Mouse (Mus musculus) limb, embryonic 10.5 days (tissue): ENCODE data around the gene Pmvk. TPM values are rescaled to one million over a fixed set of nuclear protein-coding genes. Genes with fewer than 3 reads are reported as not detected.
A peak's percentile ranks its signal among the peaks of the same experiment; 100 is the strongest.
"Not testable (repeated sequence)": the region's sequence is repeated elsewhere in the genome, so short reads cannot be mapped to it uniquely, and the experiment has no call there.

Source experiments
- DNase-seq: peaks from one replicate; pipeline ENCODE4 v3.0.0-alpha.2; 2017; ENCODE audit warnings: low spot score
- H3K27ac ChIP-seq: fragments of 300-500 bp; sonication (generic); 2 replicates; pipeline ENCODE4 v1.5.1; 2016; ENCODE audit warnings: mild to moderate bottlenecking
- H3K27me3 ChIP-seq: fragments of 300-500 bp; sonication (generic); 2 replicates; pipeline ENCODE4 v1.6.1; 2016; ENCODE audit warnings: low read depth, mild to moderate bottlenecking; ENCODE audit not compliant: poor library complexity, severe bottlenecking
- H3K36me3 ChIP-seq: fragments of 300-500 bp; sonication (generic); 2 replicates; pipeline ENCODE4 v1.6.1; 2016; ENCODE audit warnings: mild to moderate bottlenecking, moderate library complexity
- H3K4me1 ChIP-seq: fragments of 300-500 bp; sonication (generic); 2 replicates; pipeline ENCODE4 v1.6.1; 2016
- H3K4me3 ChIP-seq: fragments of 300-500 bp; sonication (generic); 2 replicates; pipeline ENCODE4 v1.5.1; 2016; ENCODE audit warnings: mild to moderate bottlenecking, moderate library complexity
- H3K9me3 ChIP-seq: fragments of 300-500 bp; sonication (generic); replicated peaks from 2 replicates; pipeline ENCODE4 v1.6.1; 2016; ENCODE audit warnings: mild to moderate bottlenecking
- WGBS: fragments of 180-500 bp; shearing (Covaris S2); methylation state at CpG from one replicate; pipeline ENCODE4 v1.1.7; 2016; 5-methylcytosine and 5-hydroxymethylcytosine counted together
- polyA plus RNA-seq: library from polyadenylated mRNA; unstranded; fragments of >200 nt; fragmentation: Nextera tagmentation; extraction: Ambion mirVana; gene quantifications from 2 replicates; pipeline ENCODE4 v1.2.1, GENCODE M21; 2016

Gene Pmvk
- polyA plus RNA-seq, 1 experiment from 2014 or later: 65.9 TPM

DNA sequence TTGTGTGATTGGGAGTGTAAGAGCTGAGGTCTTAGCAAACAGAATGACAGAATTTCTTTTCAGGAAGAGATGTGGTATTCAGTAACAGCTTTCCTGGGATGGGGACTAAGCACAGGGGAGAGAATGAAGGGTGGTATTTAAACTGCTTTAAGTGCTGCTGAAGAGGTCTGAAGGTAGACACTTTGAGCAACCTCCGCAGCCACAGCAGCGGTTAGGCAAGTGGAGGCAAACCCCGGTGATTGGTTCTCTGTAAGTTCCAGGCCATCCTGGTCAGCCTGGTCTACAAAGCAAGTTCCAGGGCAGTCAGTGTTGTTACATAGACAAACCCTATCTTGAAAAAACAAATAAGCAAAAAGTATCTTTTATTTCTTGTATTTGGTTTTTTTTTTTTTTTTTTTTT is 34.4 kb upstream of the Pmvk start:
- no peak for DNase-seq
- 22% methylated on average over 3 of the region's 3 CpGs for WGBS
- H3K4me1 ChIP-seq: peaks cover 50% of the 10 kb centered on the region

GRCm38 (mm10) chr3:89420421-89420820 is 33.9 kb upstream of the Pmvk start:
- peak overlapping the region; percentile 73 for H3K4me3 ChIP-seq
- H3K9me3 ChIP-seq: no peaks in the 10 kb centered on the region
- WGBS: 43% methylated on average over 2 of the region's 2 CpGs
- H3K36me3 ChIP-seq: peaks cover 46% of the 10 kb centered on the region
- DNase-seq: no peak
- H3K27me3 ChIP-seq: no peaks in the 10 kb centered on the region
- peak overlapping the region; percentile 87 for H3K27ac ChIP-seq
- peaks cover 50% of the 10 kb centered on the region for H3K4me1 ChIP-seq

More for the DNA sequence above, 34.4 kb upstream of the Pmvk start:
- Histone ChIP-seq H3K4me3 (peak overlapping the region; percentile 73), H3K27ac (peak overlapping the region; percentile 88), H3K27me3 (no peaks in the 10 kb centered on the region), H3K9me3 (no peaks in the 10 kb centered on the region), H3K36me3 (peaks cover 46% of the 10 kb centered on the region)

- WGBS: 3% methylated on average over 11 of the region's 11 CpGs
- no peaks in the 10 kb centered on the region for H3K27me3 ChIP-seq
- H3K4me3 ChIP-seq: peak overlapping the region; percentile 55
These were observed 33.2 kb upstream of the Pmvk start for GRCm38 (mm10) chr3:89421002-89421774.

GRCm38 (mm10) chr3:89421810-89422473 is 32.4 kb upstream of the Pmvk start:
- H3K9me3 ChIP-seq: no peaks in the 10 kb centered on the region
- peak; percentile 38 for DNase-seq
- H3K36me3 ChIP-seq: peaks cover 47% of the 10 kb centered on the region
- H3K4me3 ChIP-seq: peak overlapping the region; percentile 55
- no peaks in the 10 kb centered on the region for H3K27me3 ChIP-seq
- H3K4me1 ChIP-seq: peaks cover 44% of the 10 kb centered on the region
- WGBS: 7% methylated on average over 22 of the region's 22 CpGs
- H3K27ac ChIP-seq: peak overlapping the region; percentile 87

More at GRCm38 (mm10) chr3:89421002-89421774, 33.2 kb upstream of the Pmvk start:
- Histone ChIP-seq H3K4me1 (peaks cover 50% of the 10 kb centered on the region), H3K36me3 (peaks cover 46% of the 10 kb centered on the region), H3K27ac (peak overlapping the region; percentile 87), H3K9me3 (no peaks in the 10 kb centered on the region)
- DNase-seq: peak; percentile 68

DNA sequence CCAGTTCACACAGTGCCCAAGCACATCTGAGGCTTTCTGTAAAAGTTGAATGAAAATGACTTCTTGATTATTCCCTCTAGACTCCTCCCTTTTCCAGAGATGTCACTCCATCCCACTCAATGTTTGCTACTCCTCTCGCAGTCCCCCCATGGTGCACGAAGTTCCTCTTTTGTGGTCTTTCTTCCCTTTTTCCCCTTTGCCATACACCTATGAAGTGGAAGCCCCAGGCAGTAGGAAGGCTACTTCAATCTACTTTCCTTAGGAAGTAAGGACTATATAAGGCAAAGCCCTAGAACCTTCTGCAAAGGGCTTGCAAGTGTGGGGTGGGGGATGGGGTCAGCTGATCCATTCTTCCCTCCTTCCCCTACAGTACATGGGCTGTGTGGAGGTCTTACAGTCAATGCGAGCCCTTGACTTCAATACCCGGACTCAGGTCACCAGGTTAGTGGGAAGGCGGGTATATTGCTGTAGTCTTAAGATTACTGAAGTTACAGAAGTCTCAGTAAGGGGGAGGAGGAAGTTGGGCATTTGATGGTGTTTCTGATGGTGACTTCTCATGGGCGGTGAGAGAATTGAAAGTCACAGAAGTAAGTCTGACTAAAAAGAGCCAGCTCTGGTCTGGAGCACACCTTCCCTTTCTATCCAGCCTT is 31.7 kb upstream of the Pmvk start:
- WGBS: 85% methylated on average over 6 of the region's 6 CpGs
- no peaks in the 10 kb centered on the region for H3K9me3 ChIP-seq
- H3K4me1 ChIP-seq: peaks cover 44% of the 10 kb centered on the region
- peak overlapping the region; percentile 87 for H3K27ac ChIP-seq
- peak overlapping the region; percentile 55 for H3K4me3 ChIP-seq
- H3K27me3 ChIP-seq: no peaks in the 10 kb centered on the region
- H3K36me3 ChIP-seq: peaks cover 54% of the 10 kb centered on the region
- DNase-seq: no peak

DNA sequence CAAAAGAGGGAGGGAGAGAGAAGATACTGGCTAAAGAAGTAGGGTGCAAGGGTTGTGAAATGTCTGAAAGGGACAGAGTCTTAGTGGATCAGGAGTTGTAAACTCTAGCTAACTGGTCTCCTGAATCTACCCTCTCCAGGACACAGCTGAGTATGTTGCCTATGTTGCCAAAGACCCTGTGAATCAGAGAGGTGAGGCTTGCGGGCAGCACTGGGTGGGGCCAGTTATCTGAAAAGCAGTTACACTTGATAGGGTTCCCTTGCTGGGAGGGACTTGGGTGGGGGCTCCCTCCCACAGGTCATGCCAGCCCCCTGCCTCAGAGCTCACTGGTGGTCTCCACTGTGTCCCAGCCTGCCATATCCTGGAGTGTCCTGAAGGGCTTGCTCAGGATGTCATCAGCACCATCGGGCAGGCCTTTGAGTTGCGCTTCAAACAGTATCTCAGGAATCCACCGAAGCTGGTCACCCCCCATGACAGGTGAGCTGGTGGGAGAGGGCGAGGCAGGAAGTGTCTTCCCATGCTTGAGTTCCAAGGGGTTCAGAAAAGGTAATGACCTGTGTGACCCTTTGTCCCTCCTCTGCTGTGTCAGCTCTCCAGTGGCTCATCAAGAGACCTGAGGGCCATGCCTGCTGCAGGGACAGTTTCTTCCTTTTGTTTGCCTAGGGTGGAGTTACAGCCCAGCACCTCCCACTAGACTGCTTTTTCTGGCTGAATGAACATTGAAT is 29.8 kb upstream of the Pmvk start:
- H3K9me3 ChIP-seq: no peaks in the 10 kb centered on the region
- H3K27ac ChIP-seq: no peak overlapping the region
- H3K36me3 ChIP-seq: peaks cover 67% of the 10 kb centered on the region
- DNase-seq: no peak
- 89% methylated on average over 5 of the region's 5 CpGs for WGBS
- H3K4me1 ChIP-seq: peaks cover 39% of the 10 kb centered on the region
- H3K4me3 ChIP-seq: no peak overlapping the region
- H3K27me3 ChIP-seq: no peaks in the 10 kb centered on the region

DNA sequence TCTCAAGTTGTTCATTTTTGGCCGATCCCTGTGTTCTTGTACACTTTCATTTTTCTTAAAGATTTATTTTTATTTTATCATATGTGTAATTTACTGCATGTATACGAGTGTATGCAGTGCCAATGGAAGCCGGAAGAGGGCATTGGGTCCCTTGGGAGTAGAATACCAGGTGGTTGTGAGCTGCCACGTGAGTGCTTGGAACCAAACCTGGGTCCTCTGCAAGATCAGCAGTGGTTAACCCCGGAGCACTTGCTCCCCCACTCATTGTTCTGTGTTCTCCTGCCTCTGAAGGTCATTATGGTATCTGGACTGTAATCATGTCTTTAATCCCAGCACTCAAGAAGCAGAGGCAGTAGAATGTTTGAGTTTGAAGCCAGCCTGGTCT is 29.2 kb upstream of the Pmvk start:
- WGBS: 89% methylated on average over 5 of the region's 5 CpGs
- H3K4me1 ChIP-seq: peaks cover 37% of the 10 kb centered on the region
- H3K4me3 ChIP-seq: no peak overlapping the region
- H3K9me3 ChIP-seq: no peaks in the 10 kb centered on the region
- DNase-seq: no peak
- peaks cover 67% of the 10 kb centered on the region for H3K36me3 ChIP-seq
- H3K27me3 ChIP-seq: no peaks in the 10 kb centered on the region
- no peak overlapping the region for H3K27ac ChIP-seq

- Histone ChIP-seq H3K27ac (no peak overlapping the region), H3K36me3 (peaks cover 67% of the 10 kb centered on the region), H3K4me3 (no peak overlapping the region), H3K4me1 (peaks cover 37% of the 10 kb centered on the region), H3K27me3 (no peaks in the 10 kb centered on the region), H3K9me3 (no peaks in the 10 kb centered on the region)
- DNase-seq: no peak
- 92% methylated on average over 4 of the region's 4 CpGs for WGBS
These were observed 28.5 kb upstream of the Pmvk start for GRCm38 (mm10) chr3:89425876-89426275.

DNA sequence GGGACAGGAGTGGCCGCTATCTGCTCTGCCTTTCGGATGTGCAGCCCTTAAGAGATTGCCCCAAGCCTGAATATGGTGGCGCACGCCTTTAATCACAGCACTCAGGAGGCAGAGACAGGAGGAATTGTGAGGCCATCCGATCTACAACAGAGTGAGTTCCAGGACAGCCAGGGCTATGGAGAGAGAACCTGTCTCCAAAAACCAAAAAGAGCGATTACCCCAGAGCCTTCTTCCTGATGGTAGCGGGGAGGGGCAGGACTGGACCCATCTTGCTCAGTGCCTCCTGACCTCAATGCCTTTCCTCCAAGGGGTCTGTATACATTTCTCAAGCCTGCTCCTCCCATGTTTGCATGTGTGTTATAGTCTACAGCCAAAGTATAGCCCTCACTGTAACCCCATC is 25.3 kb upstream of the Pmvk start:
- peaks cover 75% of the 10 kb centered on the region for H3K36me3 ChIP-seq
- not testable (repeated sequence) for DNase-seq, H3K27me3 ChIP-seq, H3K4me3 ChIP-seq, H3K9me3 ChIP-seq, H3K27ac ChIP-seq
- 91% methylated on average over 7 of the region's 7 CpGs for WGBS
- peaks cover 24% of the 10 kb centered on the region for H3K4me1 ChIP-seq

DNA sequence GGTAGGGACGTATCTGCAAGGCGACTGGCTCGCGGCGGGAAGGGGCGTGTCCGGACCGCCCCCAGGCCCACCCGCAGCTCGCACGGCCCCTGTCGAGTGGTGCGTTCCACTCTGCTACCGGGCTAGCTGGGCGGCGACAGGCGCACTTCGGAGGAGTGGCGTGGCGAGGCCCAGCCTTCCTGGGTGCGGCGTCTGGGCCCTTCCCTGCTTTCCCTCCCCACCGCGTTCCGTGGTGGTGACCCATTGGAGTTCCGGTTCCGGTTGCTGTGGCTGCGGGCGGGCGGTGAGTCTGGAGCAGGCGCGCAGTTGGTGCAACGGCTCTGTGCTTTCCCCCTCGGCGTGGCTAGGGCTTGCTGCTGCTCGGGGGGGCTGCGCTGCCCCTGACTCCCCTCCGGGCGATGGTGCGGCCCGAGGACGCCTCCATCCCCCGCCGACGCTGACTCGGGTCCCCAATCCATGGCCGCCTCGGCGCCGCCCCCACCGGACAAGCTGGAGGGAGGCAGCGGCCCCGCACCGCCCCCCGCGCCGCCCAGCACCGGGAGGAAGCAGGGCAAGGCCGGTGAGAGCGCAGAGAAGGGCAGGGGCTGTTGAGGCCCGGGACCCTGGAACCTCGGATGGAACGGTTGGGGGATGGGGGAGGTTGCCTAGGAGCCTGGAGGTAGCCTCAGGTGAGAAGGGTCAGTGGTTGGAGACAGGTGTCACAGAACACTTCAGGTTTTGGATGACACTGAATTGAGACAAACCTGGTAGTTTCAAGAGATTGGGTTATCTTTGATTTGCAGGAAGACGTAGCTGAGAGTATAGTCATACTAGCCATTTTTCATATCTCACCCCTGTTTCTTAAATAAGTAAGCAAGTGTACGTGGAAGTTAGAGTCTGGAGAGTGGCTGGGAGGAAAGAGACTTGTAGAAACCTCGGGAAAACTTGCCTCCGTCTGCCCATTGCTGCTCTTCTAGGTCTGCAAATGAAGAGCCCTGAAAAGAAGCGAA is 23.9 kb upstream of the Pmvk start, which contains the start of gene Pygo2:
Pygo2 (plus strand) TSS at position 44 of the 989 bp plus-strand sequence.
- peak; percentile 95 for DNase-seq
- 2% methylated on average over 68 of the region's 68 CpGs for WGBS
- peaks cover 75% of the 10 kb centered on the region for H3K36me3 ChIP-seq
- H3K27me3 ChIP-seq: no peaks in the 10 kb centered on the region
- peak within 1 kb of the TSS; percentile 95 for H3K27ac ChIP-seq
- peak within 1 kb of the TSS; percentile 100 for H3K4me3 ChIP-seq
- H3K4me1 ChIP-seq: peaks cover 28% of the 10 kb centered on the region
- H3K9me3 ChIP-seq: no peaks in the 10 kb centered on the region

- Histone ChIP-seq H3K27me3 (no peaks in the 10 kb centered on the region), H3K27ac (no peak overlapping the region), H3K9me3 (no peaks in the 10 kb centered on the region), H3K36me3 (peaks cover 53% of the 10 kb centered on the region), H3K4me1 (peaks cover 45% of the 10 kb centered on the region), H3K4me3 (no peak overlapping the region)
- 95% methylated on average over 8 of the region's 8 CpGs for WGBS
- DNase-seq: no peak
These were observed 21.7 kb upstream of the Pmvk start for GRCm38 (mm10) chr3:89432606-89433005.
